Mouse (Mus musculus) ES-Bruce4 (cell line): ENCODE results near the gene Srpk1.

Experiments used
- CTCF ChIP-seq: IDR thresholded peaks from one replicate; pipeline ENCODE4 v1.8.1; 2011; ENCODE audit warnings: low read depth, low read length
- EP300 ChIP-seq: IDR thresholded peaks from 2 replicates; pipeline ENCODE4 v1.6.1; 2011; ENCODE audit warnings: low read depth, low read length; ENCODE audit not compliant: insufficient read depth
- POLR2A ChIP-seq: IDR thresholded peaks from one replicate; pipeline ENCODE4 v1.8.1; 2011; ENCODE audit warnings: low read length; ENCODE audit not compliant: insufficient read depth

GRCm38 (mm10) chr17:28618775-28619174 is 3.7 kb downstream of the Srpk1 start:
- TF ChIP-seq CTCF (no peak), POLR2A (no peak), EP300 (no peak)
